Mouse (Mus musculus): Measurements from ENCODE around the gene Ldb1. TPM values are rescaled to one million over a fixed set of nuclear protein-coding genes. Genes with fewer than 3 reads are reported as not detected.

Ldb1 gene
- polyA plus RNA-seq, 1 experiment from 2014 or later: 79.6 TPM

Other genes starting within 250 kb of the Ldb1 start
- gene Kcnip2, start 229.2 kb downstream of the Ldb1 start, polyA plus RNA-seq (2014; fragmentation: Nextera tagmentation; extraction: Ambion mirVana): 1.4 and 2.0 TPM in 2 replicates
- gene Armh3, start 46.7 kb downstream of the Ldb1 start, polyA plus RNA-seq (2014; fragmentation: Nextera tagmentation; extraction: Ambion mirVana): 9.0 and 17.0 TPM in 2 replicates
- gene Hps6, start 41.7 kb downstream of the Ldb1 start, polyA plus RNA-seq (2014; fragmentation: Nextera tagmentation; extraction: Ambion mirVana): 2.8 and 4.2 TPM in 2 replicates
- 39.5 and 54.4 TPM in 2 replicates for gene Pprc1, start 328 bp downstream of the Ldb1 start, polyA plus RNA-seq (2014; fragmentation: Nextera tagmentation; extraction: Ambion mirVana)
- gene Nolc1, start 30.6 kb upstream of the Ldb1 start, polyA plus RNA-seq (2014; fragmentation: Nextera tagmentation; extraction: Ambion mirVana): 80.6 and 114 TPM in 2 replicates
- not detected in 2 replicates for gene Elovl3, start 86.7 kb upstream of the Ldb1 start, polyA plus RNA-seq (2014; fragmentation: Nextera tagmentation; extraction: Ambion mirVana)
- gene Pitx3, start 103.1 kb upstream of the Ldb1 start, polyA plus RNA-seq (2014; fragmentation: Nextera tagmentation; extraction: Ambion mirVana): not detected in 2 replicates
- 29.0 and 50.3 TPM in 2 replicates for gene Gbf1, start 107.3 kb upstream of the Ldb1 start, polyA plus RNA-seq (2014; fragmentation: Nextera tagmentation; extraction: Ambion mirVana)

All from kidney, embryonic 14.5 days (tissue).